Mouse (Mus musculus): ENCODE results near the gene Adamts16. TPM values are rescaled to one million over a fixed set of nuclear protein-coding genes. Genes with fewer than 3 reads are reported as not detected.
A peak's percentile ranks its signal among the peaks of the same experiment; 100 is the strongest.

The Adamts16 gene
- polyA plus RNA-seq, 1 experiment from 2014 or later: 0.09 TPM

DNA sequence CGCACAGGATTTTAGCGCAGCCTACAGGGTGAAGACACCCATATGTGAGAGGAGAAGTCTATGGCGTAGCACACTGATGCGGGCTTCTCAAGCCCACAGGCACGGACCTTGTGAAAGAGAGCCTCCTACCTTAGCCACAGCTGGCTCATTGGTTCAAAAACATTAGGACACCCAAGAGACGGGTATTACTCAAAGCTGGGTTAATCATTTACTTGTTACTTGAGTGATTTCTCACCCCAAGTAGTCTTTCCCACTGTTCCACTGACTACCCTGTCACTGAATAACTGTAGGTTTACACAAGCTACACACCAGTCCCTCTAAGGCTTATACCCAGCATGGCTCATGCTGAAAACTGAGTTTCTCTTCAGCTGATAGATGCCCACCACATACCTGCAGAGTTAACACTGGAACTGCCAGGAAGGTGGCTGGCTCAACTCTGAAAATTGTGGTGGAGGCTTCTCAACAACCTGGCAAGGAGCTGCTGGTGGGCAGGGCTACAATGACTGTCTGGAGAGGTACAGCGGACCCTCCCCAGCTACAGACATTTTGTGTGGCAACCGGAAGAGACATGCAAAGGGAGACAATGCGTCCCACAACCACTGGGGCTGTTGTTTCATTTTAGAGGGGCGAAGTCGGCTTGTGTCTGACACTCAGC is 25.5 kb upstream of the Adamts16 start:
- Histone ChIP-seq H3K27me3 (no peaks in the 10 kb centered on the region), H3K36me3 (no peaks in the 10 kb centered on the region), H3K4me3 (no peak overlapping the region), H3K4me1 (peaks cover 3% of the 10 kb centered on the region; the same call in 1 of the 2 replicates), H3K27ac (no peak overlapping the region), H3K9me3 (no peaks in the 10 kb centered on the region), H3K4me2 (no peak overlapping the region), H3K9ac (no peak overlapping the region)
- whole genome bisulfite sequencing: 83% methylated on average over 11 of the region's 11 CpGs
- peak; percentile 39; the same call in 1 of the 2 replicates for ATAC-seq (ENCODE audit: borderline replicate concordance, extremely low read depth, low FRiP score, low TSS enrichment)

DNA sequence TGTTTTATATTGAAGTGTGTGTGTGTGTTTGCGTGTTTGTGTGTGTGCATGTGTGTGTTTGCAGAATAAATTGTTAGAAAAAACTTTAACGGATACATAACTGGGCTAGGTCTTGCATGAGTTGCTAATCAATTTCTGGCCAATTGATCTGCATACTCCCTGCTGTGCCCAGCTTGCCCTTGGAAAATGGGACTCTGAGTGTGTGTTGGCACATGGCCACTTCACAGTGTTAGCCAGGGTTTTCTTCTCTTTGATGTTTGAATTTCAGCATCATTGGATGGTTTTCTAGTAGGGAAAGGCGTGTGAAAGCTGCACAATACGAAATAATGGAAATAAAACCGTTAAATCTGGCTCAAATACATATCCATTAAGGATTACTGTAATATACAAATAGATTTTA is 24.3 kb upstream of the Adamts16 start:
- no peak overlapping the region for H3K27ac ChIP-seq
- WGBS: 78% methylated on average over 5 of the region's 5 CpGs

GRCm38 (mm10) chr13:70862162-70862908 is 20.7 kb upstream of the Adamts16 start:
- Histone ChIP-seq H3K9me3 (no peaks in the 10 kb centered on the region), H3K36me3 (no peaks in the 10 kb centered on the region), H3K27ac (no peak overlapping the region), H3K9ac (no peak overlapping the region), H3K4me2 (no peak overlapping the region), H3K4me3 (no peak overlapping the region), H3K27me3 (no peaks in the 10 kb centered on the region), H3K4me1 (no peaks in the 10 kb centered on the region)
- WGBS: 49% methylated on average over 6 of the region's 8 CpGs
- 0 out of 2 replicates have a peak, but pooled peaks have one; percentile 35 for ATAC-seq (ENCODE audit: borderline replicate concordance, extremely low read depth, low FRiP score, low TSS enrichment)

More for the DNA sequence above, 24.3 kb upstream of the Adamts16 start:
- ATAC-seq (ENCODE audit: borderline replicate concordance, extremely low read depth, low FRiP score, low TSS enrichment): no peak
- H3K4me2 ChIP-seq: no peak overlapping the region
- H3K9ac ChIP-seq: no peak overlapping the region
- H3K36me3 ChIP-seq: no peaks in the 10 kb centered on the region
- no peaks in the 10 kb centered on the region for H3K27me3 ChIP-seq
- H3K4me3 ChIP-seq: no peak overlapping the region
- no peaks in the 10 kb centered on the region for H3K4me1 ChIP-seq
- no peaks in the 10 kb centered on the region for H3K9me3 ChIP-seq

DNA sequence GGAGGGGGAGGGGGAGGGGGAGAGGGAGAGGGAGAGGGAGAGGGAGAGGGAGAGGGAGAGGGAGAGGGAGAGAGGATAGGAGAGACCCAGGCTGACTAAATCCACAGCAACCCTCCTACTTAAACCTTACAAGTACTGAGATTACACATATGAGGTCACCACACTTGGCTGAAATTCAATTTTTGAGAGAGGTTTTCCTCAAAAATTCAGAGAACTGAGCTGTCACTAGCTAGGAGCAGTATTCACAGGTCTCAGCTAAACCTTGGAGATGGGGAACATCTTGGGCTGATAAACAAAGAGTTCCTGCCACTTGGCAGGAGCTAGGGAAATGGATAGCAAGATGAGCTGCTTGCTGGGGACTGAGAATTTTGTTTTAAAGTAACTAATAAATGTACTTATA is 12.0 kb upstream of the Adamts16 start:
- Histone ChIP-seq H3K27me3 (no peaks in the 10 kb centered on the region), H3K9ac (no peak overlapping the region)
- ATAC-seq (ENCODE audit: borderline replicate concordance, extremely low read depth, low FRiP score, low TSS enrichment): 0 out of 2 replicates have a peak, but pooled peaks have one; percentile 49

GRCm38 (mm10) chr13:70846933-70847332 is 5.3 kb upstream of the Adamts16 start:
- Histone ChIP-seq H3K27ac (no peak overlapping the region), H3K9ac (no peak overlapping the region), H3K4me3 (no peak overlapping the region), H3K4me2 (no peak overlapping the region), H3K36me3 (no peaks in the 10 kb centered on the region), H3K9me3 (no peaks in the 10 kb centered on the region), H3K27me3 (peaks cover 8% of the 10 kb centered on the region), H3K4me1 (no peaks in the 10 kb centered on the region)
- 51% methylated on average over 2 of the region's 2 CpGs for WGBS
- ATAC-seq (ENCODE audit: borderline replicate concordance, extremely low read depth, low FRiP score, low TSS enrichment): no peak

More for the DNA sequence above, 12.0 kb upstream of the Adamts16 start:
- no peaks in the 10 kb centered on the region for H3K9me3 ChIP-seq
- no peak overlapping the region for H3K4me2 ChIP-seq
- no peak overlapping the region for H3K4me3 ChIP-seq
- no peak overlapping the region for H3K27ac ChIP-seq
- no peaks in the 10 kb centered on the region for H3K36me3 ChIP-seq
- H3K4me1 ChIP-seq: no peaks in the 10 kb centered on the region

DNA sequence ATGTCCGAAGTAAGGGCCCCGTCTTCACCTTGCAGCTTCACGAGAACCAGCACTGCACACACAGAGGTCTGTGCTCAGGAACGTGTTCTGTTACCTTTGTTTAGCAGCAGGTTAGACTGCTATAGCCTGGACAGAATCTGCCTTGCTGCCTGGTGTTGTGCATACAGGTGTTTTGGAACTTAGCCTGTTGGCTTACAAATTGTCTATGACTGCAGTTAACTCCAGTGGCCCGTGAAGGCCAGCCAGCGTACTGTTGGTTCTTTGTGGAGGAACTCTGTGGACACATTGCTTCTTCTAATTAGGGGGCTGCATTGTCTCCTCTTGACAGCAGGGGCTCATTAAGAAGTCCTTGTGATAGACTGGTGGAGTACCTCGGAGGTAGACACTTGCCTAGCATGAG is 3.9 kb upstream of the Adamts16 start:
- H3K4me2 ChIP-seq: no peak overlapping the region
- H3K27ac ChIP-seq: no peak overlapping the region
- ATAC-seq (ENCODE audit: borderline replicate concordance, extremely low read depth, low FRiP score, low TSS enrichment): no peak
- H3K36me3 ChIP-seq: no peaks in the 10 kb centered on the region
- H3K4me3 ChIP-seq: no peak overlapping the region
- no peaks in the 10 kb centered on the region for H3K9me3 ChIP-seq
- peaks cover 22% of the 10 kb centered on the region for H3K27me3 ChIP-seq
- WGBS: 78% methylated on average over 7 of the region's 7 CpGs
- H3K4me1 ChIP-seq: no peaks in the 10 kb centered on the region
- no peak overlapping the region for H3K9ac ChIP-seq

GRCm38 (mm10) chr13:70842126-70842525 is 515 bp upstream of the Adamts16 start:
- ATAC-seq (ENCODE audit: borderline replicate concordance, extremely low read depth, low FRiP score, low TSS enrichment): no peak
- peaks cover 33% of the 10 kb centered on the region for H3K27me3 ChIP-seq
- 50% methylated on average over 4 of the region's 4 CpGs for WGBS
- no peaks in the 10 kb centered on the region for H3K4me1 ChIP-seq
- H3K9ac ChIP-seq: no peak overlapping the region
- no peak overlapping the region for H3K4me3 ChIP-seq
- H3K4me2 ChIP-seq: no peak overlapping the region
- H3K36me3 ChIP-seq: no peaks in the 10 kb centered on the region
- H3K27ac ChIP-seq: no peak overlapping the region
- H3K9me3 ChIP-seq: no peaks in the 10 kb centered on the region

GRCm38 (mm10) chr13:70840161-70840560 is 1.4 kb downstream of the Adamts16 start:
- Histone ChIP-seq H3K4me2 (no peak overlapping the region), H3K9ac (no peak overlapping the region), H3K9me3 (no peaks in the 10 kb centered on the region), H3K4me3 (no peak overlapping the region), H3K27ac (no peak overlapping the region), H3K27me3 (peaks cover 33% of the 10 kb centered on the region), H3K36me3 (no peaks in the 10 kb centered on the region), H3K4me1 (no peaks in the 10 kb centered on the region)
- ATAC-seq (ENCODE audit: borderline replicate concordance, extremely low read depth, low FRiP score, low TSS enrichment): no peak
- WGBS: 8% methylated on average over 6 of the region's 6 CpGs

DNA sequence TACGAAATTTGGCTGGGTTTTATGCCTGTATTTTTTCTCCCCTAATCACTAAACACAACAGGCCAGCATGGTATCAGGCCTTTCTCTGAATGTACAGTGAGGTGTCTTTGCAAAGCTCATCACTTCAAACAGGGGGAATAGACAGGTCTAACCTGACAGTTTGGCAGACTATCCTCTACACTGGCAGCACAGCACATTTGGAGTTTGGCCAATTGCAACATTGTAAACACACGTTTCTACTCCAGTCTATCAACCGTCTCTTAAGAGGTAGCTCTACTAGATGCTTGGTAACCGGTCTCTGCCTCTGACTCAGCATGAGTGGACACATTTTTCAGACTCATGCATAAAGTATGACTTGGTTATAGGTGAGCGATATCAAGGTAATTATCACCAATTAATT is 4.0 kb downstream of the Adamts16 start:
- H3K27me3 ChIP-seq: peaks cover 31% of the 10 kb centered on the region
- WGBS: 55% methylated on average over 5 of the region's 5 CpGs
- H3K4me2 ChIP-seq: no peak overlapping the region

GRCm38 (mm10) chr13:70836246-70836645 is 5.4 kb downstream of the Adamts16 start:
- Histone ChIP-seq H3K27me3 (peaks cover 18% of the 10 kb centered on the region), H3K4me3 (no peak overlapping the region), H3K9ac (no peak overlapping the region), H3K4me2 (no peak overlapping the region), H3K9me3 (no peaks in the 10 kb centered on the region), H3K36me3 (no peaks in the 10 kb centered on the region), H3K27ac (no peak overlapping the region), H3K4me1 (no peaks in the 10 kb centered on the region)
- WGBS: 42% methylated on average over 7 of the region's 7 CpGs
- ATAC-seq (ENCODE audit: borderline replicate concordance, extremely low read depth, low FRiP score, low TSS enrichment): no peak

More for the DNA sequence above, 4.0 kb downstream of the Adamts16 start:
- H3K36me3 ChIP-seq: no peaks in the 10 kb centered on the region
- H3K9me3 ChIP-seq: no peaks in the 10 kb centered on the region
- ATAC-seq (ENCODE audit: borderline replicate concordance, extremely low read depth, low FRiP score, low TSS enrichment): no peak
- no peaks in the 10 kb centered on the region for H3K4me1 ChIP-seq
- H3K9ac ChIP-seq: no peak overlapping the region
- H3K4me3 ChIP-seq: no peak overlapping the region
- no peak overlapping the region for H3K27ac ChIP-seq

DNA sequence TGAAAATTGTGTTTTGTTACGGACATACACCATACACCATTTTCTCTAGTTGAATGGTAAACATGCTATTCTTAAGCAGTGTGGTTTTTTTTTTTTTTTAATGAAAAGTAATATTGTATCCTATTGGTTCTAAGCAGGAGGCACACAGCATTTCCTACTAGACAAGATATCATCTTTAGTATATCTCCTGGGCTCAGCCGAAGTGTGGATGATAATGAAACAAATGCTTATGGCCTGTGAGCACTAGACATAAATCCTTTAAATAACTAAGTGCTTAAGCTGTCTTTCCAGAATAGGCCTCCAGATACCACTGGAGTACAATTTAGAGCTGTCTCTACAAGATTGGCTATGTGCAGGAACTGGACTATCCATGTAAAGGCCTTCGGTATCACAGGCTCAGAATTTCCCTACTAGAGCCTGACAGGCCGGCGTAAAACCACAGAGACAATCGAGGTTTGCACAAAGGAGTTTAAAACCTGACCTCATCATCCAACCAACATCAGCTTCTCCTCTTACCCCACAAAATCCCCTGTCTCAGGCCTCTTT is 8.9 kb downstream of the Adamts16 start:
- no peak overlapping the region for H3K9ac ChIP-seq
- H3K36me3 ChIP-seq: no peaks in the 10 kb centered on the region
- no peak overlapping the region for H3K4me3 ChIP-seq
- H3K4me2 ChIP-seq: no peak overlapping the region
- 91% methylated on average over 6 of the region's 6 CpGs for WGBS
- no peaks in the 10 kb centered on the region for H3K4me1 ChIP-seq
- H3K9me3 ChIP-seq: no peaks in the 10 kb centered on the region
- ATAC-seq (ENCODE audit: borderline replicate concordance, extremely low read depth, low FRiP score, low TSS enrichment): no peak
- H3K27me3 ChIP-seq: no peaks in the 10 kb centered on the region
- H3K27ac ChIP-seq: no peak overlapping the region

DNA sequence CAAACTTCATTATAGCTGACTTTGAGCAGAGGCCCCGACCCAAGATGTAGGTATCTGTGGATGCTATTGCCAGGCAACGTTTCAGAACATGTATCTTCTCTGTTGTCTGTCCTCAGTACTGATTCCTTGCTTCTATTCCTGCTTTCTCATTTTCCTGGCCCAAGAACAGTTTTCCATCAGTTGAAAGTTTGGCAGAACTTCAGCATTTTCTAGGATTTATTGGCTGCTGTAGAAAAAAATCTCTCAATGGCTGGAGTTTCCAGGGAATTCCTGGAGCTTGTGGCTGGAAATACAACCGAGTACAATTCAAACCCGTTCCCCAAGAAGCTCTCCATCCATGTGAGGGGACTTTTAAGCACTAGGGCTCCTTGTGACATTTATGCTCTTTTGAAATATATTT is 10.6 kb downstream of the Adamts16 start:
- ATAC-seq (ENCODE audit: borderline replicate concordance, extremely low read depth, low FRiP score, low TSS enrichment): no peak
- WGBS: 46% methylated on average over 4 of the region's 4 CpGs
- Histone ChIP-seq H3K27me3 (no peaks in the 10 kb centered on the region), H3K4me3 (no peak overlapping the region), H3K36me3 (no peaks in the 10 kb centered on the region), H3K4me1 (no peaks in the 10 kb centered on the region), H3K4me2 (no peak overlapping the region), H3K9ac (no peak overlapping the region), H3K27ac (no peak overlapping the region), H3K9me3 (no peaks in the 10 kb centered on the region)
